Mouse (Mus musculus) brain, embryonic 14.5 days (tissue): ENCODE measurements at regions not wholly inside any gene's neighbourhood (a gene's known extent, or its start where the extent isn't known, plus 50 kb on each side); places are given as distances from the start of the nearest gene placed in this dataset.

Experiments
- CTCF ChIP-seq: fragments of 200-500 bp; IDR thresholded peaks from 2 replicates; pipeline ENCODE4 v1.5.1; 2012; ENCODE audit warnings: inconsistent platforms, mild to moderate bottlenecking, moderate library complexity, borderline replicate concordance; ENCODE audit not compliant: insufficient read depth, insufficient read length; ENCODE audit errors: extremely low read depth
- POLR2A ChIP-seq: fragments of 200-500 bp; IDR thresholded peaks from 2 replicates; pipeline ENCODE4 v1.6.1; 2012; ENCODE audit warnings: mild to moderate bottlenecking, inconsistent platforms, borderline replicate concordance; ENCODE audit not compliant: poor library complexity, insufficient read depth, insufficient read length, severe bottlenecking; ENCODE audit errors: extremely low read depth

- no peak for TF ChIP-seq POLR2A
- TF ChIP-seq CTCF, result no peak
Measured at GRCm38 (mm10) chr4:153288362-153288761, 194.2 kb downstream of the Ajap1 start.
